Mouse (Mus musculus): ENCODE data around the gene Pacsin1. TPM values are rescaled to one million over a fixed set of nuclear protein-coding genes. Genes with fewer than 3 reads are reported as not detected.

Gene Pacsin1
- total and polyA plus RNA-seq, 3 experiments = 0.44 to 0.61 (median 0.45) TPM

DNA sequence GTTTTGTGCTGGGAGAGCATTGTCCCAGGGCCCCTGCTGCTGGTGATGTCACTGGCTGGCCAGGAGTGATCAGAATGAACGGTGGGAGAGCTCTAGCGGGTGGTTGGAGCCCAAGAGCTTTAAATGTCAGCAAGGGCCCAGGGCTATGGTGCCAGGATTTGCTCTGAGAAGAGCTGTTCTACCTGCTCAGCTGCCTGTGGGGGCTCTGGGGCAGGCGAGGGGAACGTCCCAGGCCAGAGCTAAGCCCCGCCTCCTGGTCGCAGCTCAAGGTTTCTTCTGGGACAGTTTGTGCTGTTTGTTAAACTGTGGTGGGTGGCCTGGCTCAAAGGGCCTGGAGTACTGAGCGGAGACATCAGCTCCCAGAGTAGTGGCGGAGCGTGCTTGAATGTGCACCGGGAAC, 70.1 kb downstream of the Pacsin1 start:
- no peaks in the 10 kb centered on the region for H3K27me3 ChIP-seq (ENCODE audit: control insufficient read depth, insufficient read depth, low read length)
- H3K9ac ChIP-seq (ENCODE audit: low read depth, low read length) = no peak overlapping the region
- TF ChIP-seq POLR2A (IDR thresholded peaks at IDR 0.05; ENCODE audit: insufficient read depth, low read depth, low read length) (no peak), EP300 (IDR thresholded peaks at IDR 0.05; ENCODE audit: insufficient read depth, low read depth, low read length) (no peak), CTCF (IDR thresholded peaks at IDR 0.05) (no peak)
- intact Hi-C loops (cut with DNase I) = no loop called here
- WGBS = 27% methylated on average over 10 of the region's 10 CpGs
- H3K79me2 ChIP-seq (replicated peaks; ENCODE audit: control insufficient read depth, insufficient read depth, low read length) = no peaks in the 10 kb centered on the region
- no peaks in the 10 kb centered on the region for H3K4me1 ChIP-seq (ENCODE audit: control insufficient read depth, insufficient read depth, low read length)
- no peaks in the 10 kb centered on the region for H3K36me3 ChIP-seq (ENCODE audit: control insufficient read depth, insufficient read depth, low read length)
- DNase-seq = no peak
- H3K4me3 ChIP-seq = no peak overlapping the region
- H3K27ac ChIP-seq = no peak overlapping the region

DNA sequence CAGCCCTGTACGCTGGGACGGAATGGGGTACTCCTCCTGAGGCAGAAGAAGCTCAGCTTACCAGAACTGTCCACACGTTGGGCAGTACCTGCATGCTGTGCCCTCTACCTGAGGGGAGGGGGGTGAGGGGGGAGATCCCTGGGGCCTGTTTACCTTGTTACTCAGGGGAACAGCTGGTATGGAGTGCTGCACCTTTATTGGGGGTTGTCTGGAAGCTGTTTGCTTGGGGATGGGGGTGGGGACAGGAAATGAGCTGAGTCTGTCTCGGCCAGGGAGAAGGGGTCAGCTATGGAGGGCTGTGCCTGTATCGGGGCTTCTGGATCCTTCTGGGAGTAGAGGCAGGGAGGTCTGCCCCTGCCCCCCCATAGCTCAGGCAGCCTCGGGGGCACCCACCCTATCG, 71.2 kb downstream of the Pacsin1 start:
- no peak for DNase-seq
- H3K27ac ChIP-seq = no peak overlapping the region
- intact Hi-C loops (cut with DNase I) = no loop called here
- no peak overlapping the region for H3K9ac ChIP-seq (ENCODE audit: low read depth, low read length)
- H3K4me1 ChIP-seq (ENCODE audit: control insufficient read depth, insufficient read depth, low read length) = no peaks in the 10 kb centered on the region
- H3K4me3 ChIP-seq = no peak overlapping the region
- H3K79me2 ChIP-seq (replicated peaks; ENCODE audit: control insufficient read depth, insufficient read depth, low read length) = no peaks in the 10 kb centered on the region
- H3K27me3 ChIP-seq (ENCODE audit: control insufficient read depth, insufficient read depth, low read length) = no peaks in the 10 kb centered on the region
- 42% methylated on average over 7 of the region's 7 CpGs for WGBS
- no peaks in the 10 kb centered on the region for H3K36me3 ChIP-seq (ENCODE audit: control insufficient read depth, insufficient read depth, low read length)
- TF ChIP-seq POLR2A (IDR thresholded peaks at IDR 0.05; ENCODE audit: insufficient read depth, low read depth, low read length) (no peak), EP300 (IDR thresholded peaks at IDR 0.05; ENCODE audit: insufficient read depth, low read depth, low read length) (no peak), CTCF (IDR thresholded peaks at IDR 0.05) (no peak)

DNA sequence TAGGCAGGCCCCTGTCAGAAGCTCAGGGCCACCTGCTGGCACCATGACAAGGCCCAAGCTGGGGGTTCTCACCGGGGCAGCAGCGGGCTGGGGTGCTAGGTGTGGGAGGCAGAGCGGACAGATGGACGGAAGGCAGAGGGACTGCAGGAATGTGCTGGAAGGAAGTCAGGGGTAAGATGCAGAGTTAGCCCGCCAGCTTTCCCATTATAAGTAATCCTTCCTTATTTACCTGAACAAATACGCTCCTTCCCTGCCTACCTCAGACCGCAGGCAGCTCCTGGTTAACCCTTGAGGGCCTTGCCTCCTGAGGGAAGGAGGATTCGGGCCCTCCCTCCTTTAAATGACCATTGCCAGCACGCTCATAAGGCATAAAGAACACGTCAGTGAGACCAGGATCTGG, 73.5 kb downstream of the Pacsin1 start, which contains the start of gene Spdef:
Gene Spdef, minus strand, starts transcription at position 186 of the 400 bp plus-strand sequence.
- no peaks in the 10 kb centered on the region for H3K27me3 ChIP-seq (ENCODE audit: control insufficient read depth, insufficient read depth, low read length)
- DNase-seq = no peak
- intact Hi-C loops (cut with DNase I) = no loop called here
- H3K9ac ChIP-seq (ENCODE audit: low read depth, low read length) = no peak within 1 kb of the TSS
- H3K4me1 ChIP-seq (ENCODE audit: control insufficient read depth, insufficient read depth, low read length) = no peaks in the 10 kb centered on the region
- no peaks in the 10 kb centered on the region for H3K79me2 ChIP-seq (replicated peaks; ENCODE audit: control insufficient read depth, insufficient read depth, low read length)
- no peaks in the 10 kb centered on the region for H3K36me3 ChIP-seq (ENCODE audit: control insufficient read depth, insufficient read depth, low read length)
- no peak for TF ChIP-seq POLR2A (IDR thresholded peaks at IDR 0.05; ENCODE audit: insufficient read depth, low read depth, low read length)
- TF ChIP-seq EP300 (IDR thresholded peaks at IDR 0.05; ENCODE audit: insufficient read depth, low read depth, low read length) = no peak
- no peak for TF ChIP-seq CTCF (IDR thresholded peaks at IDR 0.05)
- H3K4me3 ChIP-seq = no peak within 1 kb of the TSS
- no peak within 1 kb of the TSS for H3K27ac ChIP-seq
- 79% methylated on average over 10 of the region's 10 CpGs for WGBS

DNA sequence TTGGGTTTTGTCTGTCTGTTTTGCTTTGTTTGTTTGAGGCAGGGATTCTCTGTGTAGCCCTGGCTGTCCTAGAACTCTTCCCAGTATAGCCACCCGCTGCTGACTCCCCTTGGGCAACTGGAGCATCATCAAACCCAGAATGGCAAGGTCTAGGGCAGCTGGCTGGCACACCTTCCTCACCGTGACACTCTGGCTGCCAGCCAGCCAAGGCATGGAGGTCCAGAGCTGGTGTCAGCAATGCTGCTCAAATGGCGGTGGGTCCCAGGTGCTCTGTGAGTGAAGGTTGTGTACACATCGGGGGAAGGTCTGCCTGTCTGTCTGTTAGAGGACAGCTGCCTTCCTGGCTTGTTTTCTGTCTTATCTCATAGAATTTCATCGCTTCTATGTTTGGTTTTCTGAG, 76.8 kb downstream of the Pacsin1 start:
- Histone ChIP-seq H3K36me3 (ENCODE audit: control insufficient read depth, insufficient read depth, low read length) (no peaks in the 10 kb centered on the region), H3K27ac (no peak overlapping the region), H3K4me3 (no peak overlapping the region), H3K79me2 (replicated peaks; ENCODE audit: control insufficient read depth, insufficient read depth, low read length) (no peaks in the 10 kb centered on the region), H3K4me1 (ENCODE audit: control insufficient read depth, insufficient read depth, low read length) (no peaks in the 10 kb centered on the region), H3K27me3 (ENCODE audit: control insufficient read depth, insufficient read depth, low read length) (no peaks in the 10 kb centered on the region), H3K9ac (ENCODE audit: low read depth, low read length) (no peak overlapping the region)
- no peak for DNase-seq
- TF ChIP-seq EP300 (IDR thresholded peaks at IDR 0.05; ENCODE audit: insufficient read depth, low read depth, low read length) = no peak
- TF ChIP-seq POLR2A (IDR thresholded peaks at IDR 0.05; ENCODE audit: insufficient read depth, low read depth, low read length) = no peak
- TF ChIP-seq CTCF (IDR thresholded peaks at IDR 0.05) = no peak
- 45% methylated on average over 5 of the region's 5 CpGs for WGBS
- intact Hi-C loops (cut with DNase I) = no loop called here

DNA sequence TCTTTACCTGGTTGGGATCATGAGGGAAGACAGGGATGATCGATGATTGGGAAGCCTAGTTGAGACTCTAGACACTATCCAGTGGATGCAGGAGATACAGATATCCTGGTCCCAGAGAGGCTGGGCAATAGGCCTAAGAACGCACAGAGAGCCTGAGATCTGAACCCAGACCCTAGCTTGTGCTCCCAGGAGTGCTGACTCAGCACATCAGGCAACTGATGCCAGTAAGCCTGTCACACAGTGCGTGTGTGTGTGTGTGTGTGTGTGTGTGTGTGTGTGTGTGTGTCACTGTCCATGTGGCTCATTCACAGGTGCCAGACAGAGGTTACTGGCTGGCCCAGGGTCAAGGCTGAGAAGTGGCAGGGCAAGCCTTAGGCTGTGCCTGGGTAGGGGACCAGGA, 77.4 kb downstream of the Pacsin1 start:
- Histone ChIP-seq H3K4me3 (no peak overlapping the region), H3K9ac (ENCODE audit: low read depth, low read length) (no peak overlapping the region), H3K27me3 (ENCODE audit: control insufficient read depth, insufficient read depth, low read length) (no peaks in the 10 kb centered on the region), H3K4me1 (ENCODE audit: control insufficient read depth, insufficient read depth, low read length) (no peaks in the 10 kb centered on the region), H3K36me3 (ENCODE audit: control insufficient read depth, insufficient read depth, low read length) (no peaks in the 10 kb centered on the region), H3K27ac (no peak overlapping the region), H3K79me2 (replicated peaks; ENCODE audit: control insufficient read depth, insufficient read depth, low read length) (no peaks in the 10 kb centered on the region)
- no peak for DNase-seq
- 58% methylated on average over 3 of the region's 3 CpGs for WGBS
- TF ChIP-seq POLR2A (IDR thresholded peaks at IDR 0.05; ENCODE audit: insufficient read depth, low read depth, low read length) = no peak
- no peak for TF ChIP-seq EP300 (IDR thresholded peaks at IDR 0.05; ENCODE audit: insufficient read depth, low read depth, low read length)
- TF ChIP-seq CTCF (IDR thresholded peaks at IDR 0.05) = no peak
- intact Hi-C loops (cut with DNase I) = no loop called here

DNA sequence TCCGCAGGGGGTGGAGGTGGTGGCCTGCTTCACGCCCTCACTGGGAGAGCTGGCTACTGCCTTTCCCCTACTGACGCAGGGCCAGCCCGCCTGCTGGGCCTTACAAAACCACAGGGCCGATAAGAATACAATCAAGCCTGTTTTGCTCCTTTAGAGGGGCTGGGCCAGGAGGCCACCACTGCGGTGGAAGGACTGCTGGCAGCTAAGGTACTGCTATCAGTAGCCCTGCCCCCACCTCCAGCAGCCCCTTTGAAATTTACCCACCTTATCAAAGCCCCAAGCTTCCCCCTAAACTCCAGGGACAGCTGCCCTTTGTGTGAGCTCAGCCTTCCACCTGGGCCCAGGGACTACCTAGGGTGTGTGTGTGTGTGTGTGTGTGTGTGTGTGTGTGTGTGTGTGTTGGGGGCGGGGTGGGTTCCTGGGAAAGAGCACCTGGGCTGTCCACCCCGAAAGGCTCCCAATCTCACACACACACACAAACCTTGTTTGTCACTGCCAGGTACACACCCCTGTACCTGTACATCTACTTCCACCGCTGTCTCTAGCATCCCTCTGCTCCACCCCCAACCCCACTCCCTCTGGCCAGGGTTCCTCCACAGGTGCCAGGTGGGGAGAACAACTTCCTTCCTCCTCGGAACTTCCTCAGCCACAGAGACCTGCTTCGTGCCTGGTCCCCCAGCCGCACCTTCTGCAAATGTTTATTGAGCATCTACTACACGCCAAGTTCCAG, 79.2 kb downstream of the Pacsin1 start:
- no peaks in the 10 kb centered on the region for H3K36me3 ChIP-seq (ENCODE audit: control insufficient read depth, insufficient read depth, low read length)
- H3K27me3 ChIP-seq (ENCODE audit: control insufficient read depth, insufficient read depth, low read length) = no peaks in the 10 kb centered on the region
- no peaks in the 10 kb centered on the region for H3K79me2 ChIP-seq (replicated peaks; ENCODE audit: control insufficient read depth, insufficient read depth, low read length)
- TF ChIP-seq POLR2A (IDR thresholded peaks at IDR 0.05; ENCODE audit: insufficient read depth, low read depth, low read length) (no peak), CTCF (IDR thresholded peaks at IDR 0.05) (no peak), EP300 (IDR thresholded peaks at IDR 0.05; ENCODE audit: insufficient read depth, low read depth, low read length) (no peak)
- H3K4me3 ChIP-seq = no peak overlapping the region
- WGBS = 32% methylated on average over 13 of the region's 13 CpGs
- intact Hi-C loops (cut with DNase I) = no loop called here
- H3K4me1 ChIP-seq (ENCODE audit: control insufficient read depth, insufficient read depth, low read length) = no peaks in the 10 kb centered on the region
- H3K9ac ChIP-seq (ENCODE audit: low read depth, low read length) = no peak overlapping the region
- no peak overlapping the region for H3K27ac ChIP-seq
- no peak for DNase-seq
